Mouse (Mus musculus): ENCODE results near the gene Dio2. TPM values are rescaled to one million over a fixed set of nuclear protein-coding genes. Genes with fewer than 3 reads are reported as not detected.
A peak's percentile ranks its signal among the peaks of the same experiment; 100 is the strongest.

Gene Dio2
- total and polyA plus RNA-seq, 3 experiments, result not detected

DNA sequence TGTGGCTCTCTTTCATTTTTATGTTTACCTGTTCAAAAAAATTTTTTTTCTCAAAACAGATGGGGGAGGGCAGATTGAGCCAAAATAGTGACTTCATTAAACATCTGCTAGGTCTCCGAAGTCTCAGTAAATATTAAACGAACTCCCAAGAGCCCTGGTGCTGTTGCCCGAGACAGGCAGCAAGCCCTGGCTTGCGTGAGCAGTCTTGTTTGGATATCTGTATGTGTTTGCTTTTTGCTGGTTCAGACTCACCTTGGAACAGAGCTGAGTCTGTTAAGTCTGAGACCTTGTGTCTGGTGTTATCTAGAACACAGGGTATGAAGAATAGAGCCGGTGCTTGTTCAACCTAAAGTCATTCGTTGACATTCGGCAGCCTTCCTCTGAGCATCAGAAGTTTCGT lies 13.1 kb downstream of the Dio2 start:
- peak overlapping the region; percentile 13; the same call in 1 of the 2 replicates for H3K9ac ChIP-seq (ENCODE audit: insufficient read depth, low read depth)
- peak overlapping the region; percentile 89 for H3K4me2 ChIP-seq (ENCODE audit: insufficient read depth, low read depth, poor library complexity, severe bottlenecking)
- no peaks in the 10 kb centered on the region for H3K27me3 ChIP-seq (replicated peaks)
- DNase-seq (ENCODE audit: extremely low read depth), result peak; percentile 22
- in situ Hi-C loops (cut with MboI; ENCODE audit: low pct_ligation_motif_present, low pct_unique_long_range_greater_than_20kb, low sequenced_read_pairs), result loop anchor here (25.0 kb wide), 2 partner anchors 163 to 362 kb away; no protein-coding TSS in a partner anchor
- TF ChIP-seq CTCF (conservative IDR thresholded peaks at IDR 0.05 in 1 of 2, IDR thresholded peaks at IDR 0.05 in 1 of 2; ENCODE audit: low read depth in 2 of 2, low read length in 2 of 2) (no peak), ELF1 (IDR thresholded peaks at IDR 0.05; ENCODE audit: low read depth, low read length) (no peak), HCFC1 (IDR thresholded peaks at IDR 0.05; ENCODE audit: low read depth, low read length) (0 out of 2 replicates have a peak, but pooled peaks have one; percentile 3), MEF2A (IDR thresholded peaks at IDR 0.05; ENCODE audit: borderline replicate concordance, low read depth, low read length) (no peak), JUND (conservative IDR thresholded peaks at IDR 0.05; ENCODE audit: low read depth, low read length) (no peak), ZKSCAN1 (IDR thresholded peaks at IDR 0.05; ENCODE audit: borderline replicate concordance, low read depth, low read length) (no peak), BHLHE40 (IDR thresholded peaks at IDR 0.05; ENCODE audit: low read depth, low read length) (no peak), USF1 (IDR thresholded peaks at IDR 0.05; ENCODE audit: low read depth, low read length) (no peak)
- H3K4me1 ChIP-seq (ENCODE audit: control insufficient read depth in 1 of 2, insufficient read depth in 2 of 2), result peaks cover 2 to 40% of the 10 kb centered on the region in 2 experiments; a peak in 2 of 4 replicates
- H3K36me3 ChIP-seq (replicated peaks in 1 of 2; ENCODE audit: control insufficient read depth in 1 of 2, insufficient read depth in 1 of 2, low read length in 1 of 2), result no peaks in the 10 kb centered on the region
- H3K79me2 ChIP-seq (replicated peaks; ENCODE audit: control insufficient read depth, extremely low read depth, insufficient read depth, poor library complexity, severe bottlenecking), result no peaks in the 10 kb centered on the region
- H3K4me3 ChIP-seq (replicated peaks in 1 of 3; ENCODE audit: low read depth in 2 of 3, low read length in 2 of 3, poor library complexity in 1 of 3), result no peak overlapping the region
- H3K9me3 ChIP-seq (replicated peaks; ENCODE audit: low read length), result no peaks in the 10 kb centered on the region
- dilution Hi-C loops (cut with MboI; ENCODE audit: extremely low pct_ligation_motif_present, extremely low pct_unique_long_range_greater_than_20kb, low sequenced_read_pairs), result no loop called here
- H3K27ac ChIP-seq (ENCODE audit: insufficient read depth, low read depth), result no peak overlapping the region

DNA sequence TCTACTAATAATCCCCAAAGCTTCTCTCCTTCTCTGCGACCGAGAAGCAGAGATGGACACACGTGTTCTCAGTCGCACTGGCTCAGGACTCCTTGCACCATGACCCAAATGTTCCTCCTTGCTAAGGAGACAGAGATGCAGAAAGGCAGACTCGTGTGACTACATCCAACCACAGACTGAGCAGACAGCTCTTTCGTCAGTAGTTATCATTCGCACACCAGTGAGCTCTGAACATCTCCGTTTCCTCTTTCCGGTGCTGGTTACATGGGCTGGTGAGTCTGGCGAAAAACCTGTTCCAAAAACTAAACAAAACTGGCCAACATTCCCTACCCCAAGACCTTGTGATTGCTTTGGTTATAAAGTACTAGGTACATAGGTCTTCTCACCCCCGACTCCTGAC lies 13.6 kb downstream of the Dio2 start:
- peak overlapping the region; percentile 89 for H3K4me2 ChIP-seq (ENCODE audit: insufficient read depth, low read depth, poor library complexity, severe bottlenecking)
- H3K4me1 ChIP-seq (ENCODE audit: control insufficient read depth in 1 of 2, insufficient read depth in 2 of 2), result peaks cover 2 to 40% of the 10 kb centered on the region in 2 experiments; a peak in 2 of 4 replicates
- DNase-seq (ENCODE audit: extremely low read depth), result peak; percentile 81
- TF ChIP-seq HCFC1 (IDR thresholded peaks at IDR 0.05; ENCODE audit: low read depth, low read length) (peak; percentile 24; the same call in 1 of the 2 replicates), CTCF (conservative IDR thresholded peaks at IDR 0.05 in 1 of 2, IDR thresholded peaks at IDR 0.05 in 1 of 2; ENCODE audit: low read depth in 2 of 2, low read length in 2 of 2) (no peak), NELFE (IDR thresholded peaks at IDR 0.05; ENCODE audit: low read depth, low read length) (0 out of 2 replicates have a peak, but pooled peaks have one; percentile 34), TBP (conservative IDR thresholded peaks at IDR 0.05; ENCODE audit: low read depth, low read length) (0 out of 2 replicates have a peak, but pooled peaks have one; percentile 52), POLR2A (IDR thresholded peaks at IDR 0.05; ENCODE audit: low read depth, low read length) (peak; percentile 50), ZKSCAN1 (IDR thresholded peaks at IDR 0.05; ENCODE audit: borderline replicate concordance, low read depth, low read length) (no peak), MYC (IDR thresholded peaks at IDR 0.05; ENCODE audit: low read depth, low read length) (peak; percentile 72; the same call in 1 of the 2 replicates), MEF2A (IDR thresholded peaks at IDR 0.05; ENCODE audit: borderline replicate concordance, low read depth, low read length) (no peak), BHLHE40 (IDR thresholded peaks at IDR 0.05; ENCODE audit: low read depth, low read length) (peak; percentile 85), ETS1 (conservative IDR thresholded peaks at IDR 0.05; ENCODE audit: low read depth, low read length) (peak; percentile 49), TCF12 (IDR thresholded peaks at IDR 0.05; ENCODE audit: low read depth, low read length) (0 out of 2 replicates have a peak, but pooled peaks have one; percentile 39), SIN3A (IDR thresholded peaks at IDR 0.05; ENCODE audit: low read length) (no peak), CHD1 (IDR thresholded peaks at IDR 0.05; ENCODE audit: low read depth, low read length) (no peak), MXI1 (IDR thresholded peaks at IDR 0.05; ENCODE audit: low read depth, low read length) (no peak), MAFK (IDR thresholded peaks at IDR 0.05; ENCODE audit: insufficient replicate concordance, low read length) (no peak), MAX (IDR thresholded peaks at IDR 0.05; ENCODE audit: low read length) (peak; percentile 81), ELF1 (IDR thresholded peaks at IDR 0.05; ENCODE audit: low read depth, low read length) (peak; percentile 56; the same call in 1 of the 2 replicates), POLR2AphosphoS2 (IDR thresholded peaks at IDR 0.05; ENCODE audit: low read depth, low read length) (no peak), EP300 (IDR thresholded peaks at IDR 0.05; ENCODE audit: low read length) (peak; percentile 63), ZMIZ1 (IDR thresholded peaks at IDR 0.05; ENCODE audit: low read depth, low read length) (0 out of 2 replicates have a peak, but pooled peaks have one; percentile 33), IRF4 (IDR thresholded peaks at IDR 0.05; ENCODE audit: low read depth, low read length) (peak; percentile 25; the same call in 1 of the 2 replicates)
- no peaks in the 10 kb centered on the region for H3K9me3 ChIP-seq (replicated peaks; ENCODE audit: low read length)
- H3K27me3 ChIP-seq (replicated peaks), result no peaks in the 10 kb centered on the region
- H3K27ac ChIP-seq (ENCODE audit: insufficient read depth, low read depth), result no peak overlapping the region
- dilution Hi-C loops (cut with MboI; ENCODE audit: extremely low pct_ligation_motif_present, extremely low pct_unique_long_range_greater_than_20kb, low sequenced_read_pairs), result no loop called here
- no peaks in the 10 kb centered on the region for H3K79me2 ChIP-seq (replicated peaks; ENCODE audit: control insufficient read depth, extremely low read depth, insufficient read depth, poor library complexity, severe bottlenecking)
- no peaks in the 10 kb centered on the region for H3K36me3 ChIP-seq (replicated peaks in 1 of 2; ENCODE audit: control insufficient read depth in 1 of 2, insufficient read depth in 1 of 2, low read length in 1 of 2)
- peak overlapping the region; percentile 13; the same call in 1 of the 2 replicates for H3K9ac ChIP-seq (ENCODE audit: insufficient read depth, low read depth)
- in situ Hi-C loops (cut with MboI; ENCODE audit: low pct_ligation_motif_present, low pct_unique_long_range_greater_than_20kb, low sequenced_read_pairs), result loop anchor here (25.0 kb wide), 2 partner anchors 162 to 363 kb away; no protein-coding TSS in a partner anchor
- H3K4me3 ChIP-seq (replicated peaks in 1 of 3; ENCODE audit: low read depth in 2 of 3, low read length in 2 of 3, poor library complexity in 1 of 3), result no peak overlapping the region
